Mouse (Mus musculus): ENCODE measurements at regions not wholly inside any gene's neighbourhood (a gene's known extent, or its start where the extent isn't known, plus 50 kb on each side); places are given as distances from the start of the nearest gene placed in this dataset.
A peak's percentile ranks its signal among the peaks of the same experiment; 100 is the strongest.

DNA sequence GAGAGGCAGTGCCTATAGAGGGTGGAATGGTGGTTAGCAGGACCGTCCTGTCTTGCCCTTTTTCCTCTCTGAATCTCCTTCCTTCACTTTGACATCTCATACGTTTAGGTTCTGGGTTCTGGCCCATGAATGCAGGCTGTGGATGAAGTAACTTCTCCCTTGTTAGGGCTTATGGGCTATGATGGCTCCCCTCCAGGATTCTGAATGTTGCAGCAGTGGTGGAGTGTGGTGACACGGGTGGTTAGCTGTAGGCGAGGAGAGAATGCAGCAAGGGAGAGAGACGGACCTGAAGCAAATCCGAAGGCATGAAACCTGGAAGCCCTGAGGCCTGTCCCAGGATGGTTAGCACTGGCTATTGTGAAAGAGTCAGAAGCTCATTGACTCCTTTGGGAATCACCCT lies 204.4 kb upstream of the Gm5148 start:
- no peak for ATAC-seq (ENCODE audit: low TSS enrichment)

DNA sequence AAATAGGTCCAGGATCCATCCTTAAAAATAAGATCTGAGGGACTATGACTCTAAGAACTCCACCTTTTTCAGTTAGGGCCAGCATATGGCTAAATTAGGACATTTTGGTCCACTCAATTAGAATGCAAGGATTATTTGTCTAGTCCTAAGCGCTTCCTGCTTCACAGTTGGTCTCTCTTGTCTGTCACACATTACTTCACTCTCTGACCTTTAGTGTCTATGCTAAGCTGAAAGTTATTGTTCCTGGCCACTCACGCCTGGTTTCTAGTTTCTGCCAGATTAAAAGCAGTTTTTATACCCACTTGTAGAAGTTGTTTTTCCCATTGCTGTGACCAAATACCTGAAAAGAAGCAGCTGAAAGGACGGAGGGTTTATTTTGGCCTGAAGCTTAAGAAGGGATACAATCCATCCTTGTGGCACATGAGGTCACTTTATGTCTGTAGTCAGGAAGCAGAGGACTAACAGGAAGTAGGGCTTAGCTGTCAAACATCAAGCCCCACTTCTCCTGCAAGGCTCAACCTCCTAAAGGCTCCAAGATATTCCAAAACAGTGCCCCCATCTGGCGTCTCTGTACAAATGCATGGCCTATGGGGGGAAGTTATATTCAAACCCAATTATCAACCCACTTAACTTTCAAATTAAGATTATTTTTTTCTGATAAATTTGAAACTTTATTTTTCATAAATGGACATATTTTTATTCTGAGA lies 195.3 kb upstream of the Gm5148 start:
- ATAC-seq (ENCODE audit: low TSS enrichment) = no peak

GRCm38 (mm10) chr3:37916786-37917479 lies 192.6 kb upstream of the Gm5148 start:
- no peak for ATAC-seq (ENCODE audit: low TSS enrichment)

GRCm38 (mm10) chr3:37916281-37916680 lies 192.0 kb upstream of the Gm5148 start:
- ATAC-seq (ENCODE audit: low TSS enrichment) = no peak

GRCm38 (mm10) chr3:37915673-37916072 lies 191.4 kb upstream of the Gm5148 start:
- ATAC-seq (ENCODE audit: low TSS enrichment) = no peak

DNA sequence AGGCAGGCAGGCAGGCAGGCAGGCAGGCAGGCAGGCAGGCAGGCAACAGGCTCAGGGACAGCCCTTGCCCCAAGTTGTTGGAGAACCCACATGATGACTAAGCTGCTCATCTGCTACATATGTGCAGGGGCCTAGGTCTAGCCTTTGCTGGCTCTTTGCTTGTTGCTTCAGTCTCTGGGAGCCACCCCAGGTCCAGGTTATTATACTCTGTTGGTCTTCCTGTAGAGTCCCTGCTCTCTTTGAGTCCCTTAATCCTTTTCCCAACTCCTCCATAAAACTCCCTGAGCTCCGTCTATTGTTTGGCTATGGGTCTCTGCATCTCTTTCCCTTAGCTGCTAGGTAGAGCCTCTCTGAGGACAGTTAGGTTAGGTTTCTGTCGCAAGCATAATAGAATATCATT lies 189.8 kb upstream of the Gm5148 start:
- no peak for ATAC-seq (ENCODE audit: low TSS enrichment)

DNA sequence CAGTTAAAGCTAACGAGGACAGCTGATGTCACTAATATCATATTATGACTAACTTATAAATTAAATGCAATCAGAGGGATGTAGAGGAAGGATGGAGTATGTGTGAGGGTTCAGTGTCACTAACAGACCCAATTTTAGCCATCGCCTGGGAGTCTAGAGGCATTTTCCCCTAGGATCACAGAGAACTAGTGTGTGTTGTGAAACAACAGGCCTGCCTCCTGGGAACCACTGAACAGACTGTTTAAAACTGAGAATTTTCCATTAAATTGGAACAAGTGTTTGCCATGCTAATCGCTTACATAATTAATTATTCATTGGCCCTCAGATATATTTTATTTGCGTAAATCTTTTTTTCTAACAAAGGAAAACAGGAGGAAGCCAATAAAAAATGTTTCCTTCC lies 185.5 kb upstream of the Gm5148 start:
- ATAC-seq (ENCODE audit: low TSS enrichment) = no peak

GRCm38 (mm10) chr3:37909008-37909407 lies 184.7 kb upstream of the Gm5148 start:
- no peak for ATAC-seq (ENCODE audit: low TSS enrichment)

DNA sequence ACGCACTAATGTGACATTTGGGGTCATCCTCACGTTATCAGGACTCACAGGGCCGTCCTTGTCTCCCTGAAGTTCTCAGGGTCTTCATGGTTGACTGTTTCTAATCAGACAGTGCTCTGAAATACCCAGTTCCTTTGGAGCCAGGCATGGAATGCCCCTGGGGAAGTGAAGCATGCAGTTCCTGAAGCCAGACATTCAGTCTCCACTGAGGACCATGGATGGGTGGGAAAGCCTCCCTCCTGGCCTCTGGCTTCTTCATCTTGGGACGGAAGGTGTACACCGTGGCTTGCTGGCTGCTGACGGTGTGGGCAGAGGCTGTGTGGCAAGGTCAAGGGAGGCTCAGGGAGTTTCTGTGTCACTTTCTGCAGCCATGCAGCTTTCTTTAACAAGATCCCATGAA lies 184.2 kb upstream of the Gm5148 start:
- no peak for ATAC-seq (ENCODE audit: low TSS enrichment)

GRCm38 (mm10) chr3:37907432-37908088 lies 183.3 kb upstream of the Gm5148 start:
- no peak for ATAC-seq (ENCODE audit: low TSS enrichment)

GRCm38 (mm10) chr3:37906806-37907251 lies 182.5 kb upstream of the Gm5148 start:
- no peak for ATAC-seq (ENCODE audit: low TSS enrichment)

- ATAC-seq (ENCODE audit: low TSS enrichment) = no peak
Measured at GRCm38 (mm10) chr3:37904188-37904587, 179.9 kb upstream of the Gm5148 start.

DNA sequence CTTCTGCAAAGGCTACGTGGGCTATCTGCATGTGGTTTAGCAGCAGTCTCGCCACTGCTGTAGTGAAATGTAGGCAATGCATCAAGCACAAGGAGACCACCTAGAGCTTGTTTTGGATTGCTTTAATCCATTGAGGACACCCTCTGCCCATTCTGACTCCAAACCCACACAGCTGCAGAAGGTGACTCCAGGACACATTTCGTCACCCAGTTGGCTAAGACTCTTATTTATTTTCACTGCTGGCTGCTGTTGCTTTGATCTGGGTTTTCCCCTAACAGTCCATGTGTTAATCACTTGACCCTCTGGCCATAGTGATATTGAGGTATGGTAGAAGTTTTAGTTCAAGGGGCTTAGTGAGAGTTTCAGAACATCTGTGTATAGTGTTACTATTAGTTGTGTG lies 179.2 kb upstream of the Gm5148 start:
- ATAC-seq (ENCODE audit: low TSS enrichment) = no peak

DNA sequence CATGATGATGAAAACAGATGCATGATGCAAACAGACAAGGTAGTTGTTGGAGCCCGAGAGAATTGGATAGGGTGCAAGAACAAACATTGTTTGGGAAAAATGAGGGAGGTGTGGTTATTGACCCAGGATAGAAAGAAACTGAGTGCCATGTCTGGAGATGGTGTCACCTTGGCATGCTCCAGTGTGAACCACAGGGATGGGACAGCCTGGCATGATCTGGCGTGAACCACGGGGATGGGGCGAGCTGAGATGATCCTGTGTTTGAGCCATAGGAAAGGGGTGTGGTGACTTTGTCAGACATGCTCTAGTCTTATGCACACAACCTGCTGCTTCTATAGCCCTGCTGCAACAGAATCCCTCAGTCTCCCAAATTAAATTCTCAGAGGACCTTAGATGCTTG lies 178.7 kb upstream of the Gm5148 start:
- no peak for ATAC-seq (ENCODE audit: low TSS enrichment)

DNA sequence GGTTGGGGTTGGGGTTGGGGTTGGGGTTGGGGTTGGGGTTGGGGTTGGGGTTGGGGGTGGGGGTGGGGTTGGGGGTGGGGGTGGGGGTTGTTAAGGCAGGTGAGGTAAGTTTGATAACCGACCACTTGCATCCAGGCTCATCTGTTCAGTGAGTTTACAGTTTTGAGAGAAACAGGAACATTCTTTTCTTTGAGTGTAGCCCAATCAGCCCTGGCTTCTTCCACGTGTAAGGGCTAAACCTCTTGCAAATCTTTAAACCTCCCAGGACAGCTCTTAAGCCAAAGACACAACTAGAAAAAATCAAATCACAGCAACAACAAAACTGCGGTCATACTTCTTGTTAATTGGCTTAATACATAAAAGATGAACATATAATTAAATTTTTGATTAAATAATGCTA lies 173.1 kb upstream of the Gm5148 start:
- no peak for ATAC-seq (ENCODE audit: low TSS enrichment)

DNA sequence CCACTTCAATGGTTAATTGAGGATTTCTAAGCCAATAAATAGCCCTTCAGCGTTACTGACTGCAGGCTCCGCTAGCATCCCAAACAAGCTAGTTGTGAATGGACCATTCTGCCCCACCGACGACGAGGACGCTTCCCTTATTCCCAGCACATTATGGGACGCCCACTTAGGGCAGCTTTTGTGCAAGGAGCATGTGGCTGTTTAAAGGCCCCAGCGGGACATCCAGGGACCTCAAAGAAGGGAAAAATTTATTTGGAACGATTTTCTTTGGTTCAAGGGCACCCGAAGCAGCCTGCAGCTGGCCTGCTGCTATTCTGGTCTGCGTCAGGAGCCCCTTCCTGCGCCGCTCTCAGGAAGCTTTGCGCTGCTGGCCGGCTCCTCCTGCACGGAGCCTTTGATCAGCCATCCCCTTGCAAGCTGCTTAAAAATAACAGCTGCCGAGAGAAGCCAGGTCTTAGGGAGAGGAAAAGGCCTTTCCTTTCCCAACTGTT lies 172.6 kb upstream of the Gm5148 start:
- peak; percentile 80 for ATAC-seq (ENCODE audit: low TSS enrichment)

- ATAC-seq (ENCODE audit: low TSS enrichment) = no peak
Measured at GRCm38 (mm10) chr3:37894599-37894998, 170.3 kb upstream of the Gm5148 start.

GRCm38 (mm10) chr3:37890202-37890601 lies 165.9 kb upstream of the Gm5148 start:
- ATAC-seq (ENCODE audit: low TSS enrichment) = no peak

GRCm38 (mm10) chr3:37888455-37888854 lies 164.2 kb upstream of the Gm5148 start:
- no peak for ATAC-seq (ENCODE audit: low TSS enrichment)

DNA sequence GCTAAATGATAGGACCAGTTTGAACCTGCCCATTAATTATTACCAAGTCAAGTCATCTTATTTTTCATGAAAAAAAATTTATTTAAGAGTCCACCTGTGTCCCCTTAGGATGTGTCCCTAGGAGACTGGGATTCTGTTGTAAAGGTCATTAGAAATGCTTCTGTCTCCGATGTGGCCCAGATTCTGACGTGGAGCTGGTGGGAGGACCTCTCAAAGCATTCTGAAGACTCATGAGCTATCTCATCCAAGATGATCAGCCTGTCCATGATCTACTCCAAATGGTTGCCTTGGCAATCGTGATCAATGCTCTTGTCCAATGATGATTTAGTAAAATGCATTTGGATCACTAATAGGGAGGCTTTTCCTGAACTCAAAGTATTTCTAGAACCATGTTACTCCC lies 163.4 kb upstream of the Gm5148 start:
- ATAC-seq (ENCODE audit: low TSS enrichment) = no peak

GRCm38 (mm10) chr3:37886705-37887454 lies 162.6 kb upstream of the Gm5148 start:
- ATAC-seq (ENCODE audit: low TSS enrichment) = no peak

DNA sequence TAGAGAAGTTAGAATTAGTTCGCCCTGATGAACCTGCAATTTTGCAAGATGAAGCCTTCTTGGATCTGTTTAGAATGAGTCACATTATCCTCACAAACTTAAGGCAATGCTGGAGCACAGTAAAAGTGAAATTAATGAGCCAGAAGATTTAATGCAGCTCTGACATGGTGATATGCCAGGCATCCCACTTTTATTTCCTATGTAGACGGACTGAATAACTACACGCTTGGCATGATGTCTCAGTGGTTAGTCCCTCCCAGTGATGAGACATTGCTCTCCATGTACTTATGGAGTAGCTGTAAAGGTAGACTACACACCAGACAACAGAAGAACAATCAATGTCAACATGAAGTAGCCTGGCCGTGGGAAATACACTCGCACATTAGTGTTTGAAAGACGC lies 161.5 kb upstream of the Gm5148 start:
- ATAC-seq (ENCODE audit: low TSS enrichment) = no peak
